Mouse (Mus musculus): Measurements from ENCODE around the gene Olfr574.

Gene Olfr574

GRCm38 (mm10) chr7:102943417-102943816 lies 4.8 kb upstream of the Olfr574 start:
- TF ChIP-seq CTCF (conservative IDR thresholded peaks at IDR 0.05; ENCODE audit: low read length) (no peak), POU5F1 (IDR thresholded peaks at IDR 0.05; ENCODE audit: borderline replicate concordance, low read length) (no peak), NANOG (IDR thresholded peaks at IDR 0.05; ENCODE audit: borderline replicate concordance, low read length) (no peak)
- no peak overlapping the region for H3K4me3 ChIP-seq (replicated peaks; ENCODE audit: low read length)
- no peaks in the 10 kb centered on the region for H3K9me3 ChIP-seq (ENCODE audit: low read length)
- H3K36me3 ChIP-seq (ENCODE audit: insufficient read depth, low read length) = no peaks in the 10 kb centered on the region
- H3K27me3 ChIP-seq (ENCODE audit: insufficient read depth, low read length) = no peaks in the 10 kb centered on the region
- H3K4me1 ChIP-seq (replicated peaks; ENCODE audit: low read depth, low read length) = no peaks in the 10 kb centered on the region

- Histone ChIP-seq H3K4me1 (replicated peaks; ENCODE audit: low read depth, low read length) (no peaks in the 10 kb centered on the region), H3K36me3 (ENCODE audit: insufficient read depth, low read length) (no peaks in the 10 kb centered on the region), H3K4me3 (replicated peaks; ENCODE audit: low read length) (no peak overlapping the region), H3K27me3 (ENCODE audit: insufficient read depth, low read length) (no peaks in the 10 kb centered on the region), H3K9me3 (ENCODE audit: low read length) (no peaks in the 10 kb centered on the region)
- TF ChIP-seq POU5F1 (IDR thresholded peaks at IDR 0.05; ENCODE audit: borderline replicate concordance, low read length) (no peak), NANOG (IDR thresholded peaks at IDR 0.05; ENCODE audit: borderline replicate concordance, low read length) (no peak), CTCF (conservative IDR thresholded peaks at IDR 0.05; ENCODE audit: low read length) (no peak)
These were observed 2.5 kb downstream of the Olfr574 start for GRCm38 (mm10) chr7:102950732-102951131.

- Histone ChIP-seq H3K4me1 (replicated peaks; ENCODE audit: low read depth, low read length) (no peaks in the 10 kb centered on the region), H3K4me3 (replicated peaks; ENCODE audit: low read length) (no peak overlapping the region), H3K9me3 (ENCODE audit: low read length) (no peaks in the 10 kb centered on the region), H3K36me3 (ENCODE audit: insufficient read depth, low read length) (no peaks in the 10 kb centered on the region), H3K27me3 (ENCODE audit: insufficient read depth, low read length) (no peaks in the 10 kb centered on the region)
- no peak for TF ChIP-seq POU5F1 (IDR thresholded peaks at IDR 0.05; ENCODE audit: borderline replicate concordance, low read length)
- TF ChIP-seq NANOG (IDR thresholded peaks at IDR 0.05; ENCODE audit: borderline replicate concordance, low read length) = no peak
- no peak for TF ChIP-seq CTCF (conservative IDR thresholded peaks at IDR 0.05; ENCODE audit: low read length)
These were observed 9.9 kb downstream of the Olfr574 start for GRCm38 (mm10) chr7:102958137-102958536.

- no peaks in the 10 kb centered on the region for H3K36me3 ChIP-seq (ENCODE audit: insufficient read depth, low read length)
- no peaks in the 10 kb centered on the region for H3K27me3 ChIP-seq (ENCODE audit: insufficient read depth, low read length)
- no peak within 1 kb of the TSS for H3K4me3 ChIP-seq (replicated peaks; ENCODE audit: low read length)
- H3K4me1 ChIP-seq (replicated peaks; ENCODE audit: low read depth, low read length) = no peaks in the 10 kb centered on the region
- no peaks in the 10 kb centered on the region for H3K9me3 ChIP-seq (ENCODE audit: low read length)
- TF ChIP-seq CTCF (conservative IDR thresholded peaks at IDR 0.05; ENCODE audit: low read length) (no peak), POU5F1 (IDR thresholded peaks at IDR 0.05; ENCODE audit: borderline replicate concordance, low read length) (no peak), NANOG (IDR thresholded peaks at IDR 0.05; ENCODE audit: borderline replicate concordance, low read length) (no peak)
These were observed 10.3 kb downstream of the Olfr574 start, which contains the start of gene Olfr575 for GRCm38 (mm10) chr7:102958593-102958992. TSS of gene Olfr575 (minus strand) at chr7:102958775.

GRCm38 (mm10) chr7:102962360-102962759 lies 14.1 kb downstream of the Olfr574 start, which contains the start of gene Olfr576:
TSS of gene Olfr576 (plus strand) at chr7:102962660.
- Histone ChIP-seq H3K36me3 (ENCODE audit: insufficient read depth, low read length) (no peaks in the 10 kb centered on the region), H3K27me3 (ENCODE audit: insufficient read depth, low read length) (no peaks in the 10 kb centered on the region), H3K9me3 (ENCODE audit: low read length) (no peaks in the 10 kb centered on the region), H3K4me3 (replicated peaks; ENCODE audit: low read length) (no peak within 1 kb of the TSS), H3K4me1 (replicated peaks; ENCODE audit: low read depth, low read length) (no peaks in the 10 kb centered on the region)
- TF ChIP-seq NANOG (IDR thresholded peaks at IDR 0.05; ENCODE audit: borderline replicate concordance, low read length) (no peak), POU5F1 (IDR thresholded peaks at IDR 0.05; ENCODE audit: borderline replicate concordance, low read length) (no peak), CTCF (conservative IDR thresholded peaks at IDR 0.05; ENCODE audit: low read length) (no peak)

GRCm38 (mm10) chr7:102974399-102974798 lies 26.1 kb downstream of the Olfr574 start:
- Histone ChIP-seq H3K9me3 (ENCODE audit: low read length) (no peaks in the 10 kb centered on the region), H3K4me3 (replicated peaks; ENCODE audit: low read length) (no peak overlapping the region), H3K4me1 (replicated peaks; ENCODE audit: low read depth, low read length) (no peaks in the 10 kb centered on the region), H3K36me3 (ENCODE audit: insufficient read depth, low read length) (no peaks in the 10 kb centered on the region), H3K27me3 (ENCODE audit: insufficient read depth, low read length) (no peaks in the 10 kb centered on the region)
- TF ChIP-seq POU5F1 (IDR thresholded peaks at IDR 0.05; ENCODE audit: borderline replicate concordance, low read length) (no peak), CTCF (conservative IDR thresholded peaks at IDR 0.05; ENCODE audit: low read length) (no peak), NANOG (IDR thresholded peaks at IDR 0.05; ENCODE audit: borderline replicate concordance, low read length) (no peak)

- H3K27me3 ChIP-seq (ENCODE audit: insufficient read depth, low read length) = no peaks in the 10 kb centered on the region
- TF ChIP-seq CTCF (conservative IDR thresholded peaks at IDR 0.05; ENCODE audit: low read length) (no peak), NANOG (IDR thresholded peaks at IDR 0.05; ENCODE audit: borderline replicate concordance, low read length) (no peak)
- no peaks in the 10 kb centered on the region for H3K4me1 ChIP-seq (replicated peaks; ENCODE audit: low read depth, low read length)
- H3K4me3 ChIP-seq (replicated peaks; ENCODE audit: low read length) = no peak within 1 kb of the TSS
- H3K36me3 ChIP-seq (ENCODE audit: insufficient read depth, low read length) = no peaks in the 10 kb centered on the region
- no peaks in the 10 kb centered on the region for H3K9me3 ChIP-seq (ENCODE audit: low read length)
These were observed 27.6 kb downstream of the Olfr574 start, which contains the start of gene Olfr577 for GRCm38 (mm10) chr7:102975843-102976242. TSS of gene Olfr577 (minus strand) at chr7:102975943.

- TF ChIP-seq POU5F1 (IDR thresholded peaks at IDR 0.05; ENCODE audit: borderline replicate concordance, low read length) = no peak
- no peak for TF ChIP-seq NANOG (IDR thresholded peaks at IDR 0.05; ENCODE audit: borderline replicate concordance, low read length)
- TF ChIP-seq CTCF (conservative IDR thresholded peaks at IDR 0.05; ENCODE audit: low read length) = no peak
- Histone ChIP-seq H3K27me3 (ENCODE audit: insufficient read depth, low read length) (no peaks in the 10 kb centered on the region), H3K36me3 (ENCODE audit: insufficient read depth, low read length) (no peaks in the 10 kb centered on the region), H3K4me3 (replicated peaks; ENCODE audit: low read length) (no peak within 1 kb of the TSS), H3K4me1 (replicated peaks; ENCODE audit: low read depth, low read length) (no peaks in the 10 kb centered on the region), H3K9me3 (ENCODE audit: low read length) (no peaks in the 10 kb centered on the region)
These were observed 41.0 kb downstream of the Olfr574 start, which contains the start of gene Olfr578 for GRCm38 (mm10) chr7:102989224-102989623. TSS of gene Olfr578 (minus strand) at chr7:102989324.

Data from E14TG2a.4 (cell line).